Mouse (Mus musculus) kidney, adult 11 months (tissue): ENCODE results near the gene AC109138.7.

Experiments
- DNase-seq: peaks from one replicate; pipeline ENCODE4 v3.0.0; 2022

AC109138.7 gene

GRCm38 (mm10) chr19:4257216-4257896 is 43.2 kb downstream of the AC109138.7 start:
- peak; percentile 91 for DNase-seq

DNA sequence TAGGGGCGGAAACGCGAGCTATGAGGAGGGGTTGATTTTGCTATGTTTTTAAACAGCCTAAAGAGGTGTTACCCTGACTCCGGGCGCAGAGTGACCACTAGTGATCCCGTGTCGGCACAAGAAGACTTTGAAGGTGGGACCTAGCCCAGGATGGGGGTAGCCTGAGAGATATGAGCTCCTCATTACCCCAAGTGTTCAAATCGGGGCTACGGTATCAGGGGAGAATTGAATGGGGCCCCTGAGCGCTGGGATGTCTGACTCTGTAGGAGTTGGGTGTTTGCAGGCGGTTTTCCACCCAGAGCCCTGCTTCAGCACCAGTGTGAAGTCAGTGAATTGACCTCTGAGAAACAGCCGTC is 43.7 kb downstream of the AC109138.7 start:
- DNase-seq, result no peak

DNA sequence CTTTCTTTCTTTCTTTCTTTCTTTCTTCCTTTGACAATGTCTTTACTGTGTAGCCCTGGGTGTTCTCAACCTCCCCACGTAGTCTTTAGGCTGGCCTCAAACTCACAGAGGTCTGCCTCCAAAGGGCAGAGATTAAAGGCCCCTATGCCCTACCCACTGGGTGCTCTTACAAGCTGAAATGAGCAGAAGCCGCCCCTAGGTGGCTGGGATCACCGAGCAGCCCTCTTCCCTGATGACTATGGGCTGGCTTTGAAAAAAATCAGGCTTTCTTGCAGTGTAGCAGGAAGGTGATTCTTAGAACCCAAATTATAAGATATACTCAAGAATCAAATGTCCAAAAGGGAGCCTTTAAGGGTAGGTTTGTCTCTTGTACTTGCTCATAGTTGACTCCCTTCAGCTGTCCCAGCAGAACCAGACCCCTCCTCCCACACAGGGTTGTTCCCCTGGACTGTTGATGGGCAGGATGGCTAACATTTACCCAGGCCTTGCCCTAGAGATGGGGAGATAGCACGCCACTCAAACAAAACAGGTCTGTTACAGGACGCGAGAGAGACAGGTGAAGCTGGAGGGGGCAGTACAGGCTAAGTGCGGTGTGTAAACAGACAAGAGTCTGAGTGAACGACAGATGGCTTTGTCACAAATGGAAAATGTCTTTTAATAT is 47.0 kb downstream of the AC109138.7 start:
- no peak for DNase-seq

DNA sequence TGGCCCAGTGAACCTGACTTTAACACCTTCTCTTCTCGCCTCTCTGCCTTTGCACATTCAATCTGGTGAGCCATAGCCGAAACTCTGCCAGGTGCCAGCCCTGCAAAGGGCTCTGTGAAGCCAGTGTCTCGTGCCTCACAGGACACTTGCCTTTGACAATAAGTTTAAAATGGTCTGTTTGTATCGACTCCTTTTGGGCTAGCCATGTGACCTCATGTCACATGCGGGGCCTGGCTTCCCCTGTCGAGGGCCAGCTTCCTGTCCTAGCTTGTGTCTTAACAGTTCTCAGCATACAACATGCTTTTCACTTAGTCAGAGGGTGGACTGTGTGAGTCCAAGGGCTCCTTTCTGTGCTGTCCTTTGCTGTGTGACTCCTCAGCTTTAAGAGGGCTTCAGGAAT is 48.6 kb downstream of the AC109138.7 start:
- no peak for DNase-seq

DNA sequence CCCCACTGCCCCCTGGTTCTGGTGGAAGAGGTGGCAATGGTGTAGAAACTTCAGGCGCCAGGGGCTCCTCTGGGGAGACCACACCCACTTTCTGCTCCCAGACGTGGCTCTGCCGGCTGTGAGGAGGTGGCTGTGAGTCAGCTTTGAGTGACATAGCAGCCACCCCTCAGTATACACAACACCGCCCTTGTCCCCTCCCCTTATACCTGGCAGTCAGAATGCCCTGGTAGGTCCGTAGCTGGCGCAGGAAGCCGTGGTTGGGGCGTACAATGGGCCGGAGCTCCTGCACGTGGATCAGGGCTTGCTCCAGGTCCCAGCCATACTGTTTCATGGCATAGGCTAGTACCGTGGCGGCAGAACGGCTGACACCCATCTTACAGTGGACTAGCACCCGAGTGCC is 49.5 kb downstream of the AC109138.7 start:
- no peak for DNase-seq

DNA sequence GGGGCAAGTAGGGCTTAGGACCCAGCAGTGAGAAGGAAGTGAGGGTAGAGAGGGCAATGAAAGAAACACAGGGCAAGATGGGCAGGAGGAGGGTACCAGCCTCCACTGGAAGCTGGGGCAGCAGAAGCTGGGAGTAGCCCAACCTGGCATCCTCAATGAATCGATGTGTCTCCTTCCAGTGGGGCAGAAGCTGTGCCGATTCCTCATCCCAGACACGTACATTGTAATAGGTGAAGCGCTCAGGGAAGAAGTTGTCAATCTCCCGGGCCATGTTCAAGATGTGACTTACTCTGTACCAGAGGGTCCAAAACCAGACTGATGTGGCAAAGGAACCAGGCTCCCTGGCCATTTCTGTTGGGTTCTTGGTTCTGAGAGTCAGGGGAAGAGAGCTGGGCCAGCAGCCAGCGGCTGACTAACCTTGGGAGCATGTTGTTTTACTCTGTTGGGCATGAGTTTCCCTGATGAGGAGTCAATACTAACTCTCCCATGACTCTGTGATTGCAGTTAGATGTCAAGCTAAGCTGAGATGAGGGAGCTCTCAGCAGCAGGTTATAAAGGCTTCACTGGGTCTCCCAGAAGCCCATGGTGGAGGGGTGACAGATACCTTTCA is 50.1 kb downstream of the AC109138.7 start:
- DNase-seq, result no peak

- no peak for DNase-seq
These were observed 51.8 kb downstream of the AC109138.7 start for GRCm38 (mm10) chr19:4265956-4266355.

- DNase-seq, result peak; percentile 94
These were observed 54.6 kb downstream of the AC109138.7 start, which contains the start of gene Ssh3 for GRCm38 (mm10) chr19:4268566-4269361. Gene Ssh3 (minus strand): TSS chr19:4269180.

DNA sequence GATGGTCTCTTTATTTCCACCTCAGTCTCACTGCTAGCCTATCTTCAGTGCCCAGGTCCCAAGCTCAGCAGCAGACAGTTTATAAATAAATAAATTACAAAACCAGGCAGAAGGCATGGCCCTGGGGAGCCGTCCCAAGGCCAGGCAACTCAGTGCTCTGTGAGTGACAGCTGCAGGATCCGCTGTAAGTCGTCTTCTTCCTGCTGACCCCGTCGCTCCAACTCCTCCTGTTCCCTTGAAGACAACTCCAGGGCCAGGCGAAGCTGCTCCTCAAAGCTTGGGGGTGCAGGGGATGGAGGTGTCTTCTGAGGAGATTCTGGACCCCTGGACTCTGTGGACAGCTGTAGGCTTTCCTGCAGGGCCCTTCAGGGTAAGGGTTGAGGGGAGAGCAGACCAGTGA is 56.0 kb downstream of the AC109138.7 start:
- DNase-seq, result no peak

- DNase-seq, result no peak
These were observed 56.8 kb downstream of the AC109138.7 start for GRCm38 (mm10) chr19:4270972-4271371.

DNA sequence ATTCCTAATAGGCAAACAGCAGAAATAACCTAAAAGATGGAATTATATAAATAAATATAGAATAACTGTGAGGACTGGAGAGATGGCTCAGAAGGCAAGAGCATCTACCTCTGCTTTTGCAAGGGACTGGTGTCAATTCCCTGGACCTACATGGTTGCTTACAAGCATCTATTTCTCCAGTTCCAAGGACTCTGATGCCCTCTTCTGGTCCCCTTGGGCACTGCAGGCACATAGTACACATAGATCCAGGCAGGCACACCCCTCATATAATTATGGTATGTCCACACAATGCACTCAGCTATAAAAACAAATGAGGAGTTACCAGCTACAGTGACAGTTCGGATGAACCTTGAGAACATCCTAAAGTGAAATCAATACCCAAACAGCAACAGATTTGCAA is 65.3 kb downstream of the AC109138.7 start:
- DNase-seq, result no peak

DNA sequence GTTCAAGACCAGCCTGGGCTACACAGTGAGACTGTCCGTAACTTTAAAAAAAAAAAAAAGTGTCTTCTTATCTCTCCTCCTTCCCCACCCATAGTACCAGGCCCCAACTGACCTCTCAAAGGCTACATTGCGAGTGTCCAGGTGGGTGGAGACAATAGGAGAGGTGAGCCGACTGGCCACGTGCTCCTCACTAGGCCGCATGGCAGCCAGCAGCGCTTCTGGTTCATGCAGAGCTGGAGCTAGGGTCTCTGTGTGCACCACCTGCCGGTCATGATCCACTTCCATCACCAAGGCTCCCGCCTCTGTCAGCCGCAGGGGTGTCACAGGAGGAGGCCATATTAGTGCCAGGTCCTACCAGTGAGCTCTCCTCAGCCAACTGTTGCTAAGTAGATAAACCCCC is 66.3 kb downstream of the AC109138.7 start:
- no peak for DNase-seq
